Mouse (Mus musculus): Measurements from ENCODE around the gene Evl. TPM values are rescaled to one million over a fixed set of nuclear protein-coding genes. Genes with fewer than 3 reads are reported as not detected.
"Not testable (repeated sequence)": the region's sequence is repeated elsewhere in the genome, so short reads cannot be mapped to it uniquely, and the experiment has no call there.

The Evl gene
- 10 to 100 TPM; 73.4 to 96.9 TPM for total RNA-seq (2021)
- long read RNA-seq, experiment 1, transcript Evl-201 (14 exons, 2,180 nt), result major isoform, 7 of 25 reads
- long read RNA-seq, experiment 1, partial matches to known transcripts, result 11 of 25 reads
- long read RNA-seq, experiment 1, other reads (novel, unspliced or antisense), result 2 of 25 reads
- long read RNA-seq, experiment 2, transcript Evl-202 (13 exons, 2,121 nt), result minor isoform, 12 of 36 reads
- long read RNA-seq, experiment 2, transcript Evl-201 (14 exons, 2,180 nt), result major isoform, 17 of 36 reads
- long read RNA-seq, experiment 2, partial matches to known transcripts, result 5 of 36 reads
- long read RNA-seq, experiment 2, other reads (novel, unspliced or antisense), result 2 of 36 reads

DNA sequence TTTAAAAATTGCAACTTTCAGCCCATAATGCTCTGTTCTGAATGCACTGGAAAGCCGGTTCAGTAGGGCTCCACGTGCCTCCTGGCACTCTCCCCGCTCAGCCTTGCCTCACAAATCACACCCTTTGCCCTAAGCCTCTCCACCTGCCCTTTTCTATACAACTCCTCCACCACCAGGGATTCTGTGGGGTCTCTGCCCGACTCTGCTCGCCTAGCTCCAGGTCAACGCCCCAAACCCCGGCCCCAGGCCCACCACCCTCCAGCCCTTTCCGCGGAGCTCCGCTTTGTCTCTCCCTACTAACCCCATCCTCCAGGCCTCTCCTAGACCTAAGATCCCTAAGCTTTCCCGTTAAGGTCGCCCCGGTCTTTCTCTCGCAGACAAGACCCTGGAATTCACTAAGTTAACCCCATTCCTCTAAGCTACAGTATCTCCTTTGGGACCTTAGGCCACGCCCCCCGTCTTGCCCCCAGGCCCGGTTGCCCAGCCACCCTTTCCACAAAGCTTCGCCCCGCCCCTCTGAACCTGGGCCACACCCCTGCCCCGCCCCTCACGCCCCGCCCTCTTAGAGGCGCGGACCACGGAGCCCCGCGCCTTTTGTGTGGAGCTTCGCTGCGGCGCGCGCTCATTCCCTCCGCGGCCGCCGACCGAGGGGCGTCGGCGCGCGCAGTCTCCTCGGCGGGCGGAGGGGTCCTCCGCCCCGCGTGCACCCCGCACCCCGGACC, at the start of gene Evl:
Gene Evl, plus strand, starts transcription at position 601 of the 722 bp plus-strand sequence.
- DNase-seq, result peak; percentile 96

GRCm38 (mm10) chr12:108505846-108506245, 48.7 kb upstream of the Evl start:
- DNase-seq, result no peak

- not testable (repeated sequence) for DNase-seq
Measured at GRCm38 (mm10) chr12:108507046-108507445, 47.5 kb upstream of the Evl start.

GRCm38 (mm10) chr12:108510571-108510970, 43.9 kb upstream of the Evl start:
- no peak for DNase-seq

- peak; percentile 26 for DNase-seq
Measured at GRCm38 (mm10) chr12:108511009-108511408, 43.5 kb upstream of the Evl start.

- DNase-seq, result no peak
Measured at GRCm38 (mm10) chr12:108515464-108515863, 39.1 kb upstream of the Evl start.

DNA sequence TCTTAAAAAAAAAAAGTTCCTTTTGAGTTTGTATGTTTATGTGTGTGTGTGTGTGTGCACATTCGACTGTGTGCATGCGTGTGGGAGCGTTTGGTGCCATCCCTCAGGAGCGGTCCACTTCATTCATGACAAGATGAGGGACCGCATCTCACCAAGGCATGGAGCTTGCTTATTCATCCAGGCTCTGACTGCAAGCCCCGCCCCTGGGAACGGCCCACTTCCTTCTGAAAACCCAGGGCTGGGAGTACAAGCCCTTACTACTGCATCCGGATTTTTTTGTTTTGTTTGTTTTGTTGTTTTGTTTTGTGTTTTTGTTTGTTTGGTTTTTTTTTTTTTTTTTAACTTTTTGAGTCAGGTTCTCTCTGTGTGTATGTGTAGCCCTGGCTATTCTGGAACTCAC, 35.1 kb upstream of the Evl start:
- DNase-seq, result no peak

DNA sequence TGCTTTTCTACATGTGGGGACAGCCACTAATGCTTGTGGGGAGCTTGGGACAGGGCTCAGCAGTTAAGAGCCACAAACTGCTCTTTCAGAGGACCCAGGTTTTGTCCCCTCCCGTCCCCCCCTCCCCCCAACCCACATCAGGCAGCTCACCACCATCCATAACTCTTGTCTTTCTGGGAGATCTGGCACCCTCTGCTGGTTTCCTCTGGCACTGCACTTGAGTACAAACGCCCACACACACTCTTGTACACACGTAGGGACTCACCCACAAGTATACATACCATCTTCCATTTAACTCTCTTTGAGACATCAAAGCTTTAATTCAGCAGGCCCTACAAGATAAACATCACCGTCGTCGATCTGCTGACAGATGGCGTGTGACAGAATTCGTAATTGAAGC, 25.3 kb upstream of the Evl start:
- peak; percentile 56 for DNase-seq

GRCm38 (mm10) chr12:108534484-108534883, 20.0 kb upstream of the Evl start:
- DNase-seq, result no peak

DNA sequence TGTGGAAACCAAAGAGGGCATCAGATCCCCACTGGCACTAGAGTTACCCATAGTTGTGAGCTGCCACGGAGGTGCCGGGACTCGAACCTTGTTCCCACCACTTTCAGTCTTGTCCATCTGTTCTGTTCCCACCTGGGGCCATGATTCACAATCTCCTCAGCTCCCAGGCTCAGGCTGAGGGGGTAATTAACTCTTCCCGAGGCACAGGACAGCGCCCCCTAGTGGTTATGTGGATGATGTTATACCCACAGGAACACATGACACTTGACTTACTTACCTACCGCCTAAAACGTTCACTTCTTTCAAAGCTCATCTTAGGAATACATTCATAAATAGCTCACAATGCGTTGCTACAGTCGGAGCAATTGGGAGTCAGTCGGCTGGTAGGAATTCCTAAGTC, 18.1 kb upstream of the Evl start:
- DNase-seq, result no peak

GRCm38 (mm10) chr12:108541088-108541487, 13.4 kb upstream of the Evl start:
- DNase-seq, result peak; percentile 60

- peak; percentile 51 for DNase-seq
Measured at GRCm38 (mm10) chr12:108546508-108547153, 7.9 kb upstream of the Evl start.

DNA sequence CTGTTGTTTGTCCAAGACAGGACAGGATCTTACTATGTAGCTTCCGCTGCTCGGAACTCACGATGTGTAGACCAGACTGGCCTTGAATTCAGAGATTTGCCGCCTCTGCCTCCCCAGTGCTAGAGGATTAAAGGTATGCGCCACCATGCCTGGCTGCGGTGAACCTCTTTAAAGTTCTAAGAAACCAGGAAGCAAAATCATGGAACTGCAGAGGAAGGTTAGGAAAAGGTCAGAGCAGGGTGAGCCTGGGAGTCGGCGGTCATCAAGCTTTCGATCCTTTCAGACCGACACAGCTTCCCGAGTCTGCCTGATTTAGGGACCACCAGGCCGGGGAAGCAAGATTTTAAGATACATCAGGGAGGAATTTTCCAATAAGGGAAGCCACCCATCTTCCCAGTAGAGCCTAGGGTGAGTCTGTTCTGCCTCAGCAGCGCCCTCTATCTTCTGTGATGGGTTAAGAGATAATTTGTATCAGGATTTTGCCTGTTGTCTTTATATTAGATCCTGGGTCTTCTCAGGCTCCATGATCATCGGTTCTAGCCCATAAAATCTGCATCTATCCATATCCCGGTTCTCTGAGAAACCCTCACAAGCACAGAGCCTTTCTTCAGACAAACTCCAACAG, 7.2 kb upstream of the Evl start:
- peak; percentile 13 for DNase-seq

DNA sequence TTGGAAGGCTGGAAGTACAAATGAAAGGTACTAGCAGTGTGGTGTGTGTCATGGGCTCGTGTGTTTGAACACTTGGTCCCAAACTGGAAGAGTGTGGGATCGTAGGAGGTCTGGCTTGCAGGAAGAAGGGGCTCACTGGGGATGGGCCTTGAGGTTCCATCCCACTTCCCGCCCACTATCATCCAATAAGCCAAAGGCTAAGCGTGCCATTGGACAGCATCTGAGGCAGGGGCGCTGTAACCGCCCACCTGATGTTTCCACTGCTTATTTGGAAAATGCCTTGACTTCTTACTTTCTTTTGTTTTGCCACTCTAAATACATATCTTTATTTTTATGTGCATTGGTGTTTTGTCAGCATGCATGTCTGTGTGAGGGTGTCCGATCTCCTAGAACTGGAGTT, 2.8 kb upstream of the Evl start:
- DNase-seq, result no peak

GRCm38 (mm10) chr12:108553079-108553478, 1.4 kb upstream of the Evl start:
- peak; percentile 14 for DNase-seq

GRCm38 (mm10) chr12:108554861-108555556, 489 bp downstream of the Evl start:
- peak; percentile 44 for DNase-seq

DNA sequence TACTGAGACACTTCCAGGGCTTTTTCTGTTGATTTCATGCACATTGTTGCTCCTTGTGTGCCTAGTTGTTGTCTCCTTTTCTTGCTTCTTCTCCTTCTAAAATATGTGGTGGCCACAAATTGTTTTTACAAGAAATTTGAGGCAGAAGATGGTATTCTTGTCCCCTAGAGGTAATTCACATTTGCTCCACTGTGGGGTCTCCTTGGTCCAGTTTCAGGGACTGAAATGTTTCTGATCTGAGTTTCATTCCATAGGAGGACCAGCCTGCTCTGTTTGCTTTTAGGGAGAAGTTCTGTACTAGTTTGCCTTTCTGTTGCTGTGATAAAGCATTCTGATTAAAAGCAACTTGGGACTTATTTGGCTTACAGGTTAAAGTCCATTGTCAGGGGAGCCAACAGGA, 3.7 kb downstream of the Evl start:
- no peak for DNase-seq

- peak; percentile 32 for DNase-seq
Measured at GRCm38 (mm10) chr12:108563238-108563637, 8.7 kb downstream of the Evl start.

DNA sequence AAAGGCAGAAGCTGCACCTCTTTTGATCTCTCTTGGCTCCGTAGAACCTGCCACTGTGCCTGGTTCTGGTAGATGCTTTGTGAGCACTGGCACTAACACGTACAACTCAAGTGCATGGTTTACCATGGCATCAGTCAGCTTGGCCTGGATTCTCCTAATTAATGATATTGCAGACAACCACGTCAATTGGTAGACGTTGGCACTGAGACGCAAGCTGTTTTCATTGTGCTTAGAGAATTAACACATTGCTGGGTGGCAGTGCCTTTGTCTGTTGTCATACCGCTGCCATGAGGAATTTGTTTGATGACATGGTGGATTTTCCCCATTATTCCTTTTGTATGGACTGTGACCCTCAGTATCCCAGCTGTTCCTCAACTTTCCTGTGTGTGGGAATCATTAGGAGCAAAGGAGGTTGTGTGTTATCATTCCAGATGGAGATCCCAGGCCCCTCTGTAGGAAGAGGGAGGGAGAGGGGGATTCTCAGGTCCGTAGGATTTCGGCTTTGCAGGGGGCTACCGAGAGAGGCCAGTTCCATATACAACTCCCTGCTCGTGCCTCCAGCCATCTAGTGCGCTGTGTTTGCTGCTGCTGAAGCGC, 10.5 kb downstream of the Evl start:
- DNase-seq, result no peak

GRCm38 (mm10) chr12:108579156-108579871, 24.8 kb downstream of the Evl start:
- DNase-seq, result peak; percentile 15

- DNase-seq, result peak; percentile 22
Measured at GRCm38 (mm10) chr12:108583775-108584174, 29.3 kb downstream of the Evl start.

Measured in adrenal gland, postnatal 10 days (tissue).